Mouse (Mus musculus) testis, adult 2 months (tissue): Measurements from ENCODE around the gene Fkbp4.

Experiments
- CTCF ChIP-seq: fragments of 200-500 bp; IDR thresholded peaks from 2 replicates; pipeline ENCODE4 v1.5.1; 2012; ENCODE audit warnings: low read depth, mild to moderate bottlenecking, inconsistent platforms, low read length, moderate library complexity; ENCODE audit not compliant: control insufficient read depth, insufficient read depth, insufficient replicate concordance
- POLR2A ChIP-seq: fragments of 200-500 bp; IDR thresholded peaks from 2 replicates; pipeline ENCODE4 v1.6.1; 2012; ENCODE audit warnings: low read depth, mild to moderate bottlenecking, inconsistent platforms, low read length, moderate library complexity; ENCODE audit not compliant: control insufficient read depth

DNA sequence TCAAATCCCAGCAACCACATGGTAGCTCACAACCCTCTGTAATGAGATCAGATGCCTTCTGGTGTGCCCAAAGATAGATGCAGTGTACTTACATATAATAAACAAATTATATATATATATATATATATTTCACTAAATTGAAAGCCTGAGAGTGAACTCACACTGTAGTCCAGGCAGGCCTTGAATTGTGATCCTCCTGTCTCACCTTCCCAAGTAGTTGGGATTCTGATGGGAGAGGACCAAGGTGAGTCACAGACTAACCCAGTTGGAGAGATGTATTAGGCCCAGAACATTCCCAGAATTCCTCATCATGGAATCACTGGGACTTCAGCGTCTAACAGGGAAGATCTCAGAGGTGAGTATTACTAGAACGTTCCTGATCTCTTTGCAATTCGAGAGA, 39.5 kb downstream of the Fkbp4 start, which contains the start of gene Nrip2:
- no peak for TF ChIP-seq CTCF
- no peak for TF ChIP-seq POLR2A
